Mouse (Mus musculus) central nervous system, embryonic 14 days (tissue): Measurements from ENCODE around the gene Cmtm5. TPM values are rescaled to one million over a fixed set of nuclear protein-coding genes. Genes with fewer than 3 reads are reported as not detected.

ENCODE experiments used
- polyA plus RNA-seq: library from polyadenylated mRNA; depleted of rRNA; stranded (reverse); fragments of >200 nt; gene quantifications from 2 replicates; pipeline ENCODE4 v1.2.3, GENCODE M21; 2012; rRNA removed

Cmtm5 gene
- 3.6 and 8.9 TPM in 2 replicates for polyA plus RNA-seq

GRCm38 (mm10) chr14:54935904-54936830, at the start of gene Cmtm5:
Gene Cmtm5, plus strand, starts transcription at chr14:54936261.

GRCm38 (mm10) chr14:54892200-54892599, 43.9 kb upstream of the Cmtm5 start, which contains the start of gene Pabpn1:
Gene Pabpn1, plus strand, starts transcription at chr14:54892500.

GRCm38 (mm10) chr14:54912886-54913285, 23.2 kb upstream of the Cmtm5 start, which contains the start of gene Slc22a17:
Gene Slc22a17, minus strand, starts transcription at chr14:54913132.

DNA sequence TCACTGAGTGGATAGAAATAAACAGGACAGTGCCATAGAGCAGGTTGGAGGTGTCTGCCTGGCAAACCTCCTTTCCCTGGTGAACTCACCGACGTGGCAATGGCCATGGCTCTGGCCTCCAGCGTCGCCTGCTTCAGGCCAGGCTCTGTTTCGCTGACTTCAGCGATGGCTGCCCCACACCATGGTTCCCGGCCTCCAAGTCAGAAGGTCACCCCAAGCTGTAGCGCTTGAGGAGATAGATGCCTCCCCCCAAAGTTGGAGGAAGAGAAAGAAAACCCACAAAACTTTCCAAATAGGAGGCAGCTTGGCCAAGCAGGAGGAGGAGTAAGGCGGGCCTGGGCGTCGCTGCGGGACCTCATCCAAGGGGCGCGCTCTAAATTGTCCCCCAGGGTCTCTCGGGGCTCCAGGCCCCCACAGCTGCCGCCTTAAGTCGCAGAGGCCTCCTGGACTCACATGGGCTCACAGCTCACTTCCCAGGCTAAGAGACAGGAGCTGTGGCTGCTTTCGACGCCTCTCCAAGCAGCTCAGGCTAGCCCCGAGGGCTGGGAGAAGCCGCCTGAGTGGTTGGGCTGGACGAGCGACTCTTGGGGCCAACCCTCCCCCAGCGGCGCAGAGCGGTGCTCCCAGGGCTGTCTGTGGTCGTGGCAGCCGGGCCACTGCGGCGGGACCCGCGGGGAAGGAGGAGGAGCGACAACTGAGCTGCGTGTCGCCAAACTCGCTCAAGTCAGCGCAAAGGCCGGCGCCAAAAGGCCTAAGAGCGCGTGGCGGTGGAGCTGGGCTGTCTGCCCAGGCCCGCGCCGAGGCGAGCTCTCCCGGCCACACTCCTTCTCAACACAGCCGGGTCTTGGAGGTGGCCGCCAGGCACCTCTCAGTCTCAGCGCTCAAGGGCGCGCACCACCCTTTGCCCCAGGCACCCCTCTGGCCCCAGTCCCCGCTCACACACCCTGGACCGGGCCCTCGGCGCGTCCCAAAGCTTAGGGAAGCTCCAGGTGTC, 10.4 kb upstream of the Cmtm5 start, which contains the start of gene Efs:
Gene Efs, minus strand, starts transcription at position 778 of the 994 bp plus-strand sequence.

GRCm38 (mm10) chr14:54932645-54933150, 3.4 kb upstream of the Cmtm5 start, which contains the start of gene Il25:
Gene Il25, plus strand, starts transcription at chr14:54932695.

DNA sequence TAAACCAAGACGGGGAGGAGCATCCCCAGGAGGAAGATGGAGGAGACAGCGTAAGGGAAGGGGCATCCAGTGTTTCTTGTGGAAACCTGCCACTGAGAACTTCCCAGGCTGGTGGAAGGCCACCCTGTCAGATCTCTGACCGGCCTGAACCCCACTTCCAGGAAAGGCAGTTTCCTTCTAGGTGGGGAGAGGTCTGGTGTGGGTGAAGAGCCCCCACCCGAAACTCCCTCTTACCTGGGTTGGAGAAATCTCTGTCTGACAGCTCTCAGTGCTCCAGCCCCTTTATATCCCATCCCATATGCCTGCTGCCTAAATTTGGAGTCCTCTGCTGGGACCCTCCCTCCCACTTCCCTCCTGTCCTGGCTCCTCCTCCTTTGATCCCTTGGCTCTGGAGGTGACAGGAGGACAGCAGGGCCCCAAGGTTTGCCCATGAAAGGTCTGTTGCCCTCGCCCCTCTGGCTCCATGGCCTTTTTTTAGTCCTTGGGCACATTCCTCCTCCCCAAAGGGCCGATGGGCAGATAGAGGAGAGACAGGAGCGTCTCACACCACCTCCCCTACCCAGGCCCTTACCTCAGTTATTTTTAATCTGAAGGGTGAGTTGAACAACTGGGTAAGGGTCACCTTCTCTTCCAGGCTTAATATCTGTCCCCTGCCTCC, 30.4 kb downstream of the Cmtm5 start, which contains the start of gene Myh6:
Gene Myh6, minus strand, starts transcription at position 608 of the 658 bp plus-strand sequence.

DNA sequence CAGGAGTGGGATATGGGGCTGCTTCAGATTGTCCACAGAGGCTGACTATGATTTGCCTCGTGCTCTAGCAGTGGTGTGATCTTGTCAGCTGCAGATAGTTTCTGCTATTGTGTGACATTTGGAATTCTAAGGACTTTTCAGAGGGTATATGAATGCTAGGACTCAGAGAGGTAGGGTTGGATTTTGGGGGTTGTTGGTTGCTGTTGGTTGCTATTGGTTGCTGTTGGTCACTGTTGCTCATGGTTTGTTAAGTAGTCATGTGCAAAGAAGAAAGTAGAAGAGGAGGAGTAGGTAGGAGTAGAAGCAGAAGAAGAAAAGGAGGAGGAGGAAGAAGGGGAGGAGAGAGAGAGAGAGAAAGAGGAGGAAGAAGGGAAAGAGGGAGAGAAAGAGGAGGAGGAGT, 40.6 kb downstream of the Cmtm5 start, which contains the start of gene Gm17428:
Gene Gm17428, plus strand, starts transcription at position 301 of the 400 bp plus-strand sequence.

Other genes starting within 250 kb of the Cmtm5 start
- gene Acin1, start 249.3 kb upstream of the Cmtm5 start, polyA plus RNA-seq = 356 and 358 TPM in 2 replicates
- gene Gm29776, start 237.4 kb upstream of the Cmtm5 start, polyA plus RNA-seq = 0.09 and 0.20 TPM in 2 replicates
- 0.16 and 0.17 TPM in 2 replicates for gene Cebpe, start 224.1 kb upstream of the Cmtm5 start, polyA plus RNA-seq
- 9.6 and 9.9 TPM in 2 replicates for gene Slc7a8, start 154.3 kb upstream of the Cmtm5 start, polyA plus RNA-seq
- gene Rnf212b, start 122.1 kb upstream of the Cmtm5 start, polyA plus RNA-seq = not detected in 2 replicates
- gene Homez, start 65.3 kb upstream of the Cmtm5 start, polyA plus RNA-seq = 8.5 and 9.0 TPM in 2 replicates
- gene Ppp1r3e, start 58.7 kb upstream of the Cmtm5 start, polyA plus RNA-seq = 14.7 and 18.0 TPM in 2 replicates
- gene Bcl2l2, start 52.9 kb upstream of the Cmtm5 start, polyA plus RNA-seq = 47.4 and 48.0 TPM in 2 replicates
- gene Gm20521, start 52.8 kb upstream of the Cmtm5 start, polyA plus RNA-seq = 0.39 and 0.41 TPM in 2 replicates
- gene Pabpn1, start 43.8 kb upstream of the Cmtm5 start, polyA plus RNA-seq = 736 and 777 TPM in 2 replicates
- 504 and 538 TPM in 2 replicates for gene Slc22a17, start 23.1 kb upstream of the Cmtm5 start, polyA plus RNA-seq
- 33.6 and 38.5 TPM in 2 replicates for gene Efs, start 10.1 kb upstream of the Cmtm5 start, polyA plus RNA-seq
- gene Il25, start 3.6 kb upstream of the Cmtm5 start, polyA plus RNA-seq = 0.35 and 0.47 TPM in 2 replicates
- gene Myh6, start 30.7 kb downstream of the Cmtm5 start, polyA plus RNA-seq = 0.21 and 0.36 TPM in 2 replicates
- gene Gm17428, start 40.7 kb downstream of the Cmtm5 start, polyA plus RNA-seq = not detected in 2 replicates
- 5.9 and 18.0 TPM in 2 replicates for gene Myh7, start 58.4 kb downstream of the Cmtm5 start, polyA plus RNA-seq
- 56.3 and 58.2 TPM in 2 replicates for gene Ngdn, start 79.2 kb downstream of the Cmtm5 start, polyA plus RNA-seq
- 16.4 and 19.1 TPM in 2 replicates for gene Zfhx2, start 156.1 kb downstream of the Cmtm5 start, polyA plus RNA-seq
- 17.4 and 19.9 TPM in 2 replicates for gene Thtpa, start 158.5 kb downstream of the Cmtm5 start, polyA plus RNA-seq
- 15.2 and 17.0 TPM in 2 replicates for gene Ap1g2, start 170.3 kb downstream of the Cmtm5 start, polyA plus RNA-seq
- 123 and 132 TPM in 2 replicates for gene Jph4, start 180.7 kb downstream of the Cmtm5 start, polyA plus RNA-seq